Comparison of ENCODE assay signal across 7 mouse cellular contexts in the genomic region with DNA sequence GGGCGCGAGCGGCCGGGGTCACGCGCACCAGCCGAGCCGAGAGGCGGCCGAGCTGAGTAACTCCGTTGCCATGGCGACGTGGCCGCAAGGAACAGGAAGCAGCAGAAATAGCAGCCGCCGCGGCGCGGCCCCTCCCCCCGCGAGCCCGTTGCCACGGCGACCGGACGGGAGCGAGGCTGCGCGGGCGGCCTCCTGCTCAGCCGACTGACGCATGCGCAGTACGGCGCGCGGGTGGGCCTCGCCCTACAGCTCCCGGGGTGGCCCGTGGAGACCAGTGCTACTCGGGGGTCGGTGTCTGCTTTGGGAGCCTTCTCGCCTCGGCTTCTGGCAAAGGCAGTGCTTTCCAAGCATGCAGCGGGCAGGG.
DNase-seq lines count a peak whose midpoint lies in the region; ATAC-seq and TF ChIP-seq lines count a peak whose summit lies in the region.

No protein-coding gene starts in this region.

- peak; percentile 85 for ATAC-seq in intestine, postnatal 0 days
- ATAC-seq in midbrain, embryonic 12.5 days (ENCODE audit: low FRiP score, low read depth), result peak; percentile 87

- intact Hi-C loops in left cerebral cortex, postnatal 4 days (cut with DNase I), result no loop called here

- peak overlapping the region; percentile 98 for H3K27ac ChIP-seq in embryonic facial prominence, embryonic 10.5 days (replicated peaks)
- H3K27ac ChIP-seq in intestine, postnatal 0 days (ENCODE audit: low read depth, low read length), result peak overlapping the region; percentile 96
- peak overlapping the region; percentile 99 for H3K27ac ChIP-seq in midbrain, embryonic 12.5 days (replicated peaks)
- peak overlapping the region; percentile 86 for H3K27ac ChIP-seq in small intestine, adult 2 months (ENCODE audit: insufficient read depth, low read depth, low read length)

- H3K36me3 ChIP-seq in embryonic facial prominence, embryonic 10.5 days (replicated peaks), result no peaks in the 10 kb centered on the region
- no peaks in the 10 kb centered on the region for H3K36me3 ChIP-seq in intestine, postnatal 0 days (ENCODE audit: control insufficient read depth, insufficient read depth)
- H3K36me3 ChIP-seq in midbrain, embryonic 12.5 days, result no peaks in the 10 kb centered on the region
- H3K36me3 ChIP-seq in small intestine, adult 2 months (ENCODE audit: control insufficient read depth, insufficient read depth, low read length), result no peaks in the 10 kb centered on the region

- peaks cover 86% of the 10 kb centered on the region for H3K4me1 ChIP-seq in embryonic facial prominence, embryonic 10.5 days
- peaks cover 6% of the 10 kb centered on the region; the same call in 1 of the 2 replicates for H3K4me1 ChIP-seq in intestine, postnatal 0 days (replicated peaks; ENCODE audit: control insufficient read depth, insufficient read depth, low read length)
- peaks cover 75% of the 10 kb centered on the region for H3K4me1 ChIP-seq in midbrain, embryonic 12.5 days
- H3K4me1 ChIP-seq in small intestine, adult 2 months (ENCODE audit: control insufficient read depth, insufficient read depth, insufficient read length, low read length), result peaks cover 13% of the 10 kb centered on the region

- peak; percentile 100 for DNase-seq in adrenal gland, postnatal 10 days
- DNase-seq in embryonic facial prominence, embryonic 10.5 days (ENCODE audit: low spot score), result peak; percentile 100
- DNase-seq in gonadal fat pad, adult 2 months (ENCODE audit: low read depth), result peak; percentile 22
- DNase-seq in left cerebral cortex, postnatal 4 days, result peak; percentile 100

- TF ChIP-seq POLR2A in small intestine, adult 2 months (IDR thresholded peaks at IDR 0.05; ENCODE audit: low read depth, low read length), result no peak; the same call in 1 of the 2 replicates

- peak overlapping the region; percentile 88 for H3K4me2 ChIP-seq in intestine, postnatal 0 days (replicated peaks; ENCODE audit: low read depth)
- peak overlapping the region; percentile 61 for H3K4me2 ChIP-seq in midbrain, embryonic 12.5 days (replicated peaks)

- no peaks in the 10 kb centered on the region for H3K27me3 ChIP-seq in embryonic facial prominence, embryonic 10.5 days (replicated peaks; ENCODE audit: low read depth, poor library complexity, severe bottlenecking)
- no peaks in the 10 kb centered on the region for H3K27me3 ChIP-seq in intestine, postnatal 0 days (replicated peaks; ENCODE audit: control insufficient read depth, insufficient read depth, low read length)
- H3K27me3 ChIP-seq in midbrain, embryonic 12.5 days, result peaks cover 21% of the 10 kb centered on the region
- H3K27me3 ChIP-seq in small intestine, adult 2 months (ENCODE audit: control insufficient read depth, insufficient read depth, low read length), result no peaks in the 10 kb centered on the region

- peak overlapping the region; percentile 35 for H3K9ac ChIP-seq in intestine, postnatal 0 days (ENCODE audit: low read depth, low read length)
- H3K9ac ChIP-seq in midbrain, embryonic 12.5 days (replicated peaks), result peak overlapping the region; percentile 60

- under 1% methylated on average over 45 of the region's 45 CpGs for WGBS in embryonic facial prominence, embryonic 10.5 days
- WGBS in intestine, postnatal 0 days, result 1% methylated on average over 45 of the region's 45 CpGs
- 0% methylated on average over 36 of the region's 45 CpGs for WGBS in midbrain, embryonic 12.5 days
- 1% methylated on average over 45 of the region's 45 CpGs for WGBS in small intestine, adult 2 months

- no peaks in the 10 kb centered on the region for H3K9me3 ChIP-seq in embryonic facial prominence, embryonic 10.5 days
- H3K9me3 ChIP-seq in intestine, postnatal 0 days (ENCODE audit: control insufficient read depth), result no peaks in the 10 kb centered on the region
- no peaks in the 10 kb centered on the region for H3K9me3 ChIP-seq in midbrain, embryonic 12.5 days

- peak overlapping the region; percentile 61 for H3K4me3 ChIP-seq in embryonic facial prominence, embryonic 10.5 days
- H3K4me3 ChIP-seq in intestine, postnatal 0 days (ENCODE audit: low read depth, low read length), result peak overlapping the region; percentile 43
- peak overlapping the region; percentile 36 for H3K4me3 ChIP-seq in midbrain, embryonic 12.5 days
- peak overlapping the region; percentile 68 for H3K4me3 ChIP-seq in small intestine, adult 2 months (ENCODE audit: low read depth, low read length)

- TF ChIP-seq CTCF in intestine, postnatal 0 days (IDR thresholded peaks at IDR 0.05; ENCODE audit: low read depth), result no peak
- TF ChIP-seq CTCF in small intestine, adult 2 months (IDR thresholded peaks at IDR 0.05; ENCODE audit: extremely low read depth, insufficient read length, insufficient replicate concordance, low read depth, low read length), result no peak

Comparison
In these comparisons a context has a peak if more than half of its experiments do, and no peak if none do; other contexts are left out.
1. Peak in every context shown above with its lines: DNase-seq, ATAC-seq, H3K4me3 ChIP-seq and H3K27ac ChIP-seq.
2. DNase-seq: peak in every context shown above with its lines; median percentile 100 in adrenal gland, postnatal 10 days; 100 in embryonic facial prominence, embryonic 10.5 days; 100 in left cerebral cortex, postnatal 4 days; 22 in gonadal fat pad, adult 2 months.